Mouse (Mus musculus) limb, embryonic 14.5 days (tissue): ENCODE measurements at regions not wholly inside any gene's neighbourhood (a gene's known extent, or its start where the extent isn't known, plus 50 kb on each side); places are given as distances from the start of the nearest gene placed in this dataset.

ENCODE experiments used
- ATAC-seq: fragments of 200-750 bp; cut with Nextera tagmentation; 2 replicates; pipeline ENCODE4 v1.8.0; 2017; ENCODE audit warnings: low read depth, moderate number of reproducible peaks, moderate TSS enrichment; ENCODE audit not compliant: low FRiP score
- DNase-seq: peaks from one replicate; pipeline ENCODE4 v3.0.0-alpha.2; 2015; ENCODE audit warnings: low spot score
- H3K27ac ChIP-seq: fragments of 300-500 bp; sonication (generic); replicated peaks from 2 replicates; pipeline ENCODE4 v1.5.1; 2014; ENCODE audit warnings: low read depth, mild to moderate bottlenecking, low read length, moderate library complexity, mixed read lengths
- H3K27me3 ChIP-seq: fragments of 300-500 bp; sonication (generic); 2 replicates; pipeline ENCODE4 v1.6.1; 2014; ENCODE audit warnings: low read length, mixed read lengths; ENCODE audit not compliant: control insufficient read depth, insufficient read depth
- H3K36me3 ChIP-seq: fragments of 300-500 bp; sonication (generic); 2 replicates; pipeline ENCODE4 v1.6.1; 2014; ENCODE audit warnings: mild to moderate bottlenecking, low read length, moderate library complexity, mixed read lengths; ENCODE audit not compliant: control insufficient read depth, insufficient read depth
- H3K4me1 ChIP-seq: fragments of 300-500 bp; sonication (generic); 2 replicates; pipeline ENCODE4 v1.6.1; 2014; ENCODE audit warnings: antibody characterized with exemption, low read length, mixed read lengths; ENCODE audit not compliant: control insufficient read depth, insufficient read depth
- H3K4me2 ChIP-seq: fragments of 300-500 bp; sonication (generic); replicated peaks from 2 replicates; pipeline ENCODE4 v1.6.1; 2014; ENCODE audit warnings: low read depth, mild to moderate bottlenecking, low read length, moderate library complexity; ENCODE audit not compliant: severe bottlenecking
- H3K4me3 ChIP-seq: fragments of 300-500 bp; sonication (generic); replicated peaks from 2 replicates; pipeline ENCODE4 v1.5.1; 2014; ENCODE audit warnings: low read length
- H3K9ac ChIP-seq: fragments of 300-500 bp; sonication (generic); 2 replicates; pipeline ENCODE4 v1.6.1; 2014; ENCODE audit warnings: mild to moderate bottlenecking, low read depth, low read length, moderate library complexity; ENCODE audit not compliant: severe bottlenecking
- H3K9me3 ChIP-seq: fragments of 300-500 bp; sonication (generic); 2 replicates; pipeline ENCODE4 v1.6.1; 2016; ENCODE audit warnings: low read length; ENCODE audit not compliant: control insufficient read depth
- POLR2A ChIP-seq: fragments of 200-500 bp; IDR thresholded peaks from 2 replicates; pipeline ENCODE4 v1.8.0; 2012; ENCODE audit warnings: inconsistent platforms, mild to moderate bottlenecking, moderate library complexity, borderline replicate concordance; ENCODE audit not compliant: insufficient read depth, insufficient read length; ENCODE audit errors: extremely low read depth
- WGBS: fragments of 180-500 bp; shearing (Covaris S2); extraction: QIAGEN DNeasy Blood & Tissue Kit; methylation state at CpG from one replicate; pipeline ENCODE4 v1.1.7; 2014; 5-methylcytosine and 5-hydroxymethylcytosine counted together

DNA sequence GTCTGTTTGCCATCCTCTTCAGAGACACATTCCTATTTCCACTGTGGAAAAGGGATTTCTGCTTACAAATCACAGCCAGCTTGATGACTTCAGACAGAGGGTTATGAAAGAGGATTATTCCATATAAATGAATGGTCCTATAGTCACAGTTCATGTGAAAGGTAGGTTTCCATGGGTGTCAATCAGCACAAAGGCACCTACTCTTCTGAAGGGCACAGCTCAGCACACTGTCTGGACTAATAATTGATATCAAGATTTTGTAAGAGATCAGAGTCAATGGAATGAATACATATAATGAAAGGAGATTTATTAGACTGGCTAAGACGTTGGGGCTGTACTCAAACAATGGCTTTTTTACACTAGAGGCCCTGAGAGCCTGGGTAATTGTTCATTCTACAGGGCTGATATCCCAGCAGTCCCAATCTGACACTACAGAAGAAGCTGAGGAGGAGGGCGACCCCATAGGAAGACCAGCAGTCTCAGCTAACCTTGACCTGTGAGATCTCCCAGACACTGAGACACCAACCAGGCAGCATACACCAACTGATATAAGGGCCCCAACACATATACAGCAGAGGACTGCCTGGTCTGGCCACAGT, 702.4 kb downstream of the Efna5 start:
- Histone ChIP-seq H3K27me3 (no peaks in the 10 kb centered on the region), H3K27ac (no peak overlapping the region), H3K9ac (no peak overlapping the region), H3K4me2 (no peak overlapping the region), H3K4me3 (no peak overlapping the region), H3K9me3 (no peaks in the 10 kb centered on the region), H3K36me3 (no peaks in the 10 kb centered on the region), H3K4me1 (no peaks in the 10 kb centered on the region)
- ATAC-seq, result no peak
- WGBS, result 79% methylated on average over 2 of the region's 2 CpGs
- TF ChIP-seq POLR2A, result no peak
- DNase-seq, result no peak

DNA sequence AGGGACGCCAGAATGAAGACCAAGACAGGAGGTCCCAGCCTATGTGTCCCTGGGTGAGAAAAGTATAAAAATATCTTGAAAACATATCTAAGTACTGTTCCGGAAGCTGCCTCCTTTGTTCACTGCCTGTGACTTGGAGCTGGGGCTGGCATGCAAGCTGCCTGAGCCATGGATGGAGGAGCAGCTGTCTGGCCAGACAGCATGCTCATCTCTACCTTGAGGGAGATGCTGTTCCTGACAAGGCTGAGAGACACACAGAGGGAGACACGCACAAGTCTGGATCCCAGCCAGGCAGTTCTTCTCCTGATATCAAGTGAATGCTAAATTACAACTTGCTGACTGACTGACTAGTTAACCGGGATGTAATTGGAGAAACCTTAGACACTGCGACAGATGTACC, 704.8 kb downstream of the Efna5 start:
- Histone ChIP-seq H3K27me3 (no peaks in the 10 kb centered on the region), H3K4me1 (no peaks in the 10 kb centered on the region), H3K9ac (no peak overlapping the region), H3K9me3 (no peaks in the 10 kb centered on the region), H3K4me3 (no peak overlapping the region), H3K36me3 (no peaks in the 10 kb centered on the region), H3K4me2 (no peak overlapping the region), H3K27ac (no peak overlapping the region)
- ATAC-seq (no peak), DNase-seq (no peak)
- TF ChIP-seq POLR2A, result no peak
- 71% methylated on average over 5 of the region's 5 CpGs for WGBS

DNA sequence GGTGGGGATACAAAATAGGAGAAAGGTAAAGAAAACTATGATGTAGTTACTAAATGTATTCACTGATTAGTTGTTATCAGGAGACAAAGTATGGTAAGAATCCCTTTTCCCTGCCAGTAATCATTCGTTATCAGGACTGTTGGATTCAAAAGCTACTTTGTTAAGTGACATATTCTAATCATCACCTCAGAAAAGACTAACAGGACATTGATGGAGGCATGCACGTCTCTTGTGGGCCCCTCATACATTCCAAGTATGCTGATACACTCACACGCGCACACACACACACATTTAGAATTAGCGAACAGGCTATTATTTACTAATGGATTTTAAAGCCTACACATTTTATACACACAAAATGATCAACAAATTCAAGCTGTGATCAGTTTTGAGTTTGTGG, 708.8 kb downstream of the Efna5 start:
- 90% methylated on average over 5 of the region's 5 CpGs for WGBS
- no peaks in the 10 kb centered on the region for H3K36me3 ChIP-seq
- ATAC-seq, result no peak

DNA sequence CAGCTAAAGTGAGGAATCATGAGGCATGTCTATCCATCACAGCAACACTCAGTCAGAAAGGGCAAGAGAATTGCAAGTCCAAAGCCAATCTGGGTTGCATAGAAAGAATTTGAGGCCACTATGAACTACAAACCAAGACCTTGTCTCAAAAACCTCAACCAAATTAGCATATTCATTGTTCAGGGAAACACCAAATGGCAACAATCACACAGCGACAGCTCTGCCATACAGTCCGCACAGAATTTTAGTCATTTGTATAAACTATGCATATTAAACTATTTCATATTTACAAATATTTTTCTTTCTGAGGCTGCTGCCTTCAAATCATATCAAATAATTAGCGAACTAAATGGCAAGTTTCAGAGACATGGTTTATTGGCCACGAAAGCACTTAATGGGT, 709.6 kb downstream of the Efna5 start:
- H3K9ac ChIP-seq, result no peak overlapping the region
- no peaks in the 10 kb centered on the region for H3K4me1 ChIP-seq
- no peak overlapping the region for H3K4me3 ChIP-seq
- no peak for DNase-seq
- TF ChIP-seq POLR2A, result no peak
- no peaks in the 10 kb centered on the region for H3K36me3 ChIP-seq
- H3K27me3 ChIP-seq, result no peaks in the 10 kb centered on the region
- no peak overlapping the region for H3K27ac ChIP-seq
- ATAC-seq, result no peak
- WGBS, result 91% methylated on average over 4 of the region's 4 CpGs
- no peaks in the 10 kb centered on the region for H3K9me3 ChIP-seq
- H3K4me2 ChIP-seq, result no peak overlapping the region

More for the DNA sequence above, 708.8 kb downstream of the Efna5 start:
- DNase-seq, result no peak
- Histone ChIP-seq H3K9me3 (no peaks in the 10 kb centered on the region), H3K27me3 (no peaks in the 10 kb centered on the region), H3K9ac (no peak overlapping the region), H3K4me1 (no peaks in the 10 kb centered on the region), H3K27ac (no peak overlapping the region), H3K4me2 (no peak overlapping the region), H3K4me3 (no peak overlapping the region)
- no peak for TF ChIP-seq POLR2A

DNA sequence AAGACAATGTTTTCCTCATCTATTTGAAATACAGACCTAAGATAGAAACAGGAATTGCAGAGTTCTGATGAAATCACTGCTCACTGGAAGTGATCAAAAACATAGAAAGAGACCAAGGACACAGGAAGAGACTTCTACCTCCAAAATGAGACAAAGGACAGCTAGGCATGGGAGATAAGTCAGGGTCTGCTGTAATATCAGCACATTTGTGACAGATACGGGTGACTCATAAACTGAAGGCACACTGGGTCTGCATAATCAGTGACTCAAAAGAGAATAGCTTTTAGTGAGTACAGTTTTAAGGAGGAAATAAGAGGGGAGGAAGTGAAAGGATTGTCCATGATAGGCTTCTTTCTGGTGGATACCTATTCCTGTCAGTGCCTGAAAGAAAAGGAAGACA, 719.7 kb downstream of the Efna5 start:
- DNase-seq (no peak), ATAC-seq (no peak)
- no peak for TF ChIP-seq POLR2A
- H3K9ac ChIP-seq, result no peak overlapping the region
- H3K27ac ChIP-seq, result no peak overlapping the region
- 93% methylated on average over 1 of the region's 1 CpGs for WGBS
- H3K27me3 ChIP-seq, result no peaks in the 10 kb centered on the region
- H3K4me1 ChIP-seq, result no peaks in the 10 kb centered on the region
- H3K36me3 ChIP-seq, result no peaks in the 10 kb centered on the region
- no peak overlapping the region for H3K4me2 ChIP-seq
- H3K9me3 ChIP-seq, result no peaks in the 10 kb centered on the region
- no peak overlapping the region for H3K4me3 ChIP-seq

DNA sequence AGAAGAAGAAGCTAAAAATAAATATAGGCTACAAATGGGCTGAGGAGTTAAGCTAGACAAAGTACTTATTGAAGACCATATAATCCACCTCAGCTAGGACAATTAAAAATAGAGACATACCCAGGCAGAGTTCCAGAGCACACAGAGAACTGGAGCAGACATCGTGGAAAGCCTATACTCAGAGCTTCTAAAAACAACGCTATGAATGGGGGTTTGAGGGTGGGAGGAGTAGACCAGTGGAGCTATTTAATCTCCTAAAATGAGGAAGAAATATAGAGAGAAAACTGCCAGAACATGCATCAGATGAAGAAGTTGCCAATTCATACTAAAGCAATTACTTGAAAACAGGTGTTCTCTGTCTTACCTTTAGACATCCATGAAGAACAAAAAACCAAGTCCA, 720.8 kb downstream of the Efna5 start:
- DNase-seq, result no peak
- no peak overlapping the region for H3K27ac ChIP-seq
- no peak for TF ChIP-seq POLR2A
- H3K4me3 ChIP-seq, result no peak overlapping the region
- H3K9me3 ChIP-seq, result no peaks in the 10 kb centered on the region
- no peaks in the 10 kb centered on the region for H3K27me3 ChIP-seq
- WGBS, result 79% methylated on average over 2 of the region's 2 CpGs
- no peak overlapping the region for H3K9ac ChIP-seq
- no peak for ATAC-seq
- H3K4me1 ChIP-seq, result no peaks in the 10 kb centered on the region
- H3K4me2 ChIP-seq, result no peak overlapping the region
- no peaks in the 10 kb centered on the region for H3K36me3 ChIP-seq
